Mouse (Mus musculus) midbrain, embryonic 11.5 days (tissue): Measurements from ENCODE around the gene Aldh3b3. TPM values are rescaled to one million over a fixed set of nuclear protein-coding genes. Genes with fewer than 3 reads are reported as not detected.

Source experiments
- ATAC-seq: fragments of 200-750 bp; cut with Nextera tagmentation; 2 replicates; pipeline ENCODE4 v1.8.0; 2017; ENCODE audit warnings: moderate TSS enrichment, moderate library complexity; ENCODE audit not compliant: low FRiP score
- DNase-seq: peaks from one replicate; pipeline ENCODE4 v3.0.0; 2015; ENCODE audit warnings: low spot score; ENCODE audit errors: missing footprints
- H3K27ac ChIP-seq: fragments of 300-500 bp; sonication (generic); 2 replicates; pipeline ENCODE4 v1.5.1; 2014; ENCODE audit warnings: low read depth, low read length
- H3K27me3 ChIP-seq: fragments of 300-500 bp; sonication (generic); 2 replicates; pipeline ENCODE4 v1.6.1; 2014; ENCODE audit warnings: mild to moderate bottlenecking, low read length, moderate library complexity, mixed read lengths; ENCODE audit not compliant: control insufficient read depth, insufficient read depth
- H3K36me3 ChIP-seq: fragments of 300-500 bp; sonication (generic); 2 replicates; pipeline ENCODE4 v1.6.1; 2014; ENCODE audit warnings: mild to moderate bottlenecking, low read length, moderate library complexity, mixed read lengths; ENCODE audit not compliant: control insufficient read depth, insufficient read depth
- H3K4me1 ChIP-seq: fragments of 300-500 bp; sonication (generic); 2 replicates; pipeline ENCODE4 v1.6.1; 2014; ENCODE audit warnings: low read length; ENCODE audit not compliant: control insufficient read depth, insufficient read depth
- H3K4me2 ChIP-seq: fragments of 300-500 bp; sonication (generic); 2 replicates; pipeline ENCODE4 v1.6.1; 2014; ENCODE audit warnings: mild to moderate bottlenecking, moderate library complexity
- H3K4me3 ChIP-seq: fragments of 300-500 bp; sonication (generic); 2 replicates; pipeline ENCODE4 v1.5.1; 2014; ENCODE audit warnings: low read depth, low read length
- H3K9ac ChIP-seq: fragments of 300-500 bp; sonication (generic); 2 replicates; pipeline ENCODE4 v1.6.1; 2014; ENCODE audit warnings: low read length
- H3K9me3 ChIP-seq: fragments of 300-500 bp; sonication (generic); 2 replicates; pipeline ENCODE4 v1.6.1; 2016; ENCODE audit warnings: low read length; ENCODE audit not compliant: control insufficient read depth
- WGBS: fragments of 180-500 bp; shearing (Covaris S2); extraction: QIAGEN DNeasy Blood & Tissue Kit; methylation state at CpG from one replicate; pipeline ENCODE4 v1.1.7; 2014; 5-methylcytosine and 5-hydroxymethylcytosine counted together
- polyA plus RNA-seq: library from polyadenylated mRNA; unstranded; fragments of >200 nt; fragmentation: Nextera tagmentation; extraction: Ambion mirVana; gene quantifications from 2 replicates; pipeline ENCODE4 v1.2.1, GENCODE M21; 2014

Gene Aldh3b3
- polyA plus RNA-seq, 1 experiment from 2014 or later, result not detected

GRCm38 (mm10) chr19:3931716-3932115 lies 26.7 kb upstream of the Aldh3b3 start:
- H3K4me3 ChIP-seq, result no peak overlapping the region
- H3K4me2 ChIP-seq, result no peak overlapping the region
- no peaks in the 10 kb centered on the region for H3K9me3 ChIP-seq
- H3K4me1 ChIP-seq, result peaks cover 8% of the 10 kb centered on the region
- 91% methylated on average over 9 of the region's 9 CpGs for WGBS
- ATAC-seq (no peak), DNase-seq (peak; percentile 45)
- no peak overlapping the region for H3K27ac ChIP-seq
- H3K9ac ChIP-seq, result no peak overlapping the region
- H3K36me3 ChIP-seq, result no peaks in the 10 kb centered on the region
- H3K27me3 ChIP-seq, result no peaks in the 10 kb centered on the region; the same call in 1 of the 2 replicates

- H3K27ac ChIP-seq, result no peak within 1 kb of the TSS
- DNase-seq (peak; percentile 88), ATAC-seq (peak; percentile 81)
- H3K9ac ChIP-seq, result peak within 1 kb of the TSS; percentile 48
- H3K4me2 ChIP-seq, result peak within 1 kb of the TSS; percentile 67
- H3K9me3 ChIP-seq, result no peaks in the 10 kb centered on the region
- WGBS, result 6% methylated on average over 42 of the region's 42 CpGs
- no peaks in the 10 kb centered on the region for H3K36me3 ChIP-seq
- H3K27me3 ChIP-seq, result no peaks in the 10 kb centered on the region; the same call in 1 of the 2 replicates
- H3K4me1 ChIP-seq, result peaks cover 8% of the 10 kb centered on the region
- peak within 1 kb of the TSS; percentile 35 for H3K4me3 ChIP-seq
Measured at GRCm38 (mm10) chr19:3935032-3935895, 23.2 kb upstream of the Aldh3b3 start, which contains the start of gene Unc93b1. Gene Unc93b1 (plus strand): TSS chr19:3935186.

GRCm38 (mm10) chr19:3935896-3936850 lies 22.3 kb upstream of the Aldh3b3 start:
- DNase-seq, result peak; percentile 95
- peak overlapping the region; percentile 67 for H3K4me2 ChIP-seq
- H3K36me3 ChIP-seq, result no peaks in the 10 kb centered on the region
- ATAC-seq, result 0 out of 2 replicates have a peak, but pooled peaks have one; percentile 27
- no peaks in the 10 kb centered on the region for H3K9me3 ChIP-seq
- WGBS, result 10% methylated on average over 22 of the region's 22 CpGs
- H3K27me3 ChIP-seq, result no peaks in the 10 kb centered on the region; the same call in 1 of the 2 replicates
- peak overlapping the region; percentile 48 for H3K9ac ChIP-seq
- H3K4me1 ChIP-seq, result peaks cover 8% of the 10 kb centered on the region
- peak overlapping the region; percentile 35 for H3K4me3 ChIP-seq
- no peak overlapping the region for H3K27ac ChIP-seq

- ATAC-seq, result no peak
- Histone ChIP-seq H3K4me1 (0 out of 2 replicates have a peak, but pooled peaks cover 2% of the 10 kb centered on the region), H3K4me2 (no peak overlapping the region), H3K36me3 (no peaks in the 10 kb centered on the region), H3K9ac (no peak overlapping the region), H3K9me3 (no peaks in the 10 kb centered on the region), H3K27ac (no peak overlapping the region), H3K27me3 (no peaks in the 10 kb centered on the region), H3K4me3 (no peak overlapping the region)
- WGBS, result 82% methylated on average over 7 of the region's 7 CpGs
- DNase-seq, result no peak
Measured at GRCm38 (mm10) chr19:3942315-3942714, 16.1 kb upstream of the Aldh3b3 start.

- Histone ChIP-seq H3K9ac (no peak overlapping the region), H3K4me3 (no peak overlapping the region), H3K36me3 (no peaks in the 10 kb centered on the region), H3K27me3 (no peaks in the 10 kb centered on the region), H3K27ac (no peak overlapping the region), H3K9me3 (no peaks in the 10 kb centered on the region), H3K4me2 (no peak overlapping the region), H3K4me1 (0 out of 2 replicates have a peak, but pooled peaks cover 2% of the 10 kb centered on the region)
- no peak for ATAC-seq
- 23% methylated on average over 27 of the region's 27 CpGs for WGBS
- no peak for DNase-seq
Measured at GRCm38 (mm10) chr19:3942986-3943735, 15.3 kb upstream of the Aldh3b3 start.

- H3K4me2 ChIP-seq, result no peak overlapping the region
- 0 out of 2 replicates have a peak, but pooled peaks cover 2% of the 10 kb centered on the region for H3K4me1 ChIP-seq
- no peak for ATAC-seq
- H3K4me3 ChIP-seq, result no peak overlapping the region
- no peaks in the 10 kb centered on the region for H3K9me3 ChIP-seq
- no peak overlapping the region for H3K27ac ChIP-seq
- no peaks in the 10 kb centered on the region for H3K36me3 ChIP-seq
- H3K27me3 ChIP-seq, result no peaks in the 10 kb centered on the region
- H3K9ac ChIP-seq, result no peak overlapping the region
- WGBS, result 31% methylated on average over 10 of the region's 10 CpGs
- DNase-seq, result no peak
Measured at GRCm38 (mm10) chr19:3945872-3946564, 12.4 kb upstream of the Aldh3b3 start.

- no peak overlapping the region for H3K4me2 ChIP-seq
- no peaks in the 10 kb centered on the region for H3K27me3 ChIP-seq
- H3K9me3 ChIP-seq, result no peaks in the 10 kb centered on the region
- WGBS, result 13% methylated on average over 2 of the region's 2 CpGs
- H3K4me1 ChIP-seq, result 0 out of 2 replicates have a peak, but pooled peaks cover 2% of the 10 kb centered on the region
- no peak overlapping the region for H3K27ac ChIP-seq
- peak; percentile 57; the same call in 1 of the 2 replicates for ATAC-seq
- peak; percentile 93 for DNase-seq
- H3K4me3 ChIP-seq, result no peak overlapping the region
- H3K9ac ChIP-seq, result no peak overlapping the region
- H3K36me3 ChIP-seq, result no peaks in the 10 kb centered on the region
Measured at GRCm38 (mm10) chr19:3946715-3947114, 11.7 kb upstream of the Aldh3b3 start.

- 83% methylated on average over 3 of the region's 3 CpGs for WGBS
Measured at GRCm38 (mm10) chr19:3947813-3948212, 10.6 kb upstream of the Aldh3b3 start.

More at GRCm38 (mm10) chr19:3947813-3948212, 10.6 kb upstream of the Aldh3b3 start:
- H3K27ac ChIP-seq, result no peak overlapping the region
- no peak for DNase-seq
- no peaks in the 10 kb centered on the region for H3K9me3 ChIP-seq
- no peak overlapping the region for H3K9ac ChIP-seq
- H3K4me1 ChIP-seq, result 0 out of 2 replicates have a peak, but pooled peaks cover 2% of the 10 kb centered on the region
- H3K4me2 ChIP-seq, result no peak overlapping the region
- ATAC-seq, result no peak
- H3K4me3 ChIP-seq, result no peak overlapping the region
- no peaks in the 10 kb centered on the region for H3K36me3 ChIP-seq
- no peaks in the 10 kb centered on the region for H3K27me3 ChIP-seq
